Mouse (Mus musculus) ovary, adult 18-20 months (tissue): ENCODE measurements around the gene Vamp3.

Source experiments
- DNase-seq: peaks from one replicate; pipeline ENCODE4 v3.0.0; 2022; ENCODE audit warnings: low spot score, mixed read lengths

The Vamp3 gene

GRCm38 (mm10) chr4:151057347-151058321 is at the start of gene Vamp3:
Gene Vamp3 (minus strand): TSS chr4:151057963.
- peak; percentile 97 for DNase-seq

- DNase-seq: no peak
Measured at GRCm38 (mm10) chr4:151106468-151106867, 48.7 kb upstream of the Vamp3 start.

- DNase-seq: no peak
Measured at GRCm38 (mm10) chr4:151105886-151106285, 48.1 kb upstream of the Vamp3 start.

GRCm38 (mm10) chr4:151104147-151104546 is 46.4 kb upstream of the Vamp3 start:
- DNase-seq: no peak

- no peak for DNase-seq
Measured at GRCm38 (mm10) chr4:151103646-151104045, 45.9 kb upstream of the Vamp3 start.

- no peak for DNase-seq
Measured at GRCm38 (mm10) chr4:151097104-151097438, 39.3 kb upstream of the Vamp3 start.

GRCm38 (mm10) chr4:151096334-151097103 is 38.8 kb upstream of the Vamp3 start:
- DNase-seq: no peak

- DNase-seq: no peak
Measured at GRCm38 (mm10) chr4:151095207-151095606, 37.4 kb upstream of the Vamp3 start.

- DNase-seq: no peak
Measured at GRCm38 (mm10) chr4:151089270-151089669, 31.5 kb upstream of the Vamp3 start, which contains the start of gene Gm13090. Gene Gm13090 (plus strand): TSS chr4:151089570.

- no peak for DNase-seq
Measured at GRCm38 (mm10) chr4:151088819-151089218, 31.1 kb upstream of the Vamp3 start.

- DNase-seq: no peak
Measured at GRCm38 (mm10) chr4:151087358-151087757, 29.6 kb upstream of the Vamp3 start.

- no peak for DNase-seq
Measured at GRCm38 (mm10) chr4:151083027-151083426, 25.3 kb upstream of the Vamp3 start.

- DNase-seq: no peak
Measured at GRCm38 (mm10) chr4:151081977-151082376, 24.2 kb upstream of the Vamp3 start.

GRCm38 (mm10) chr4:151081355-151081754 is 23.6 kb upstream of the Vamp3 start:
- DNase-seq: no peak

- no peak for DNase-seq
Measured at GRCm38 (mm10) chr4:151074817-151075216, 17.1 kb upstream of the Vamp3 start.

GRCm38 (mm10) chr4:151073108-151073744 is 15.5 kb upstream of the Vamp3 start:
- peak; percentile 33 for DNase-seq

GRCm38 (mm10) chr4:151070962-151071361 is 13.2 kb upstream of the Vamp3 start:
- no peak for DNase-seq

- no peak for DNase-seq
Measured at GRCm38 (mm10) chr4:151068751-151069150, 11.0 kb upstream of the Vamp3 start.

GRCm38 (mm10) chr4:151059566-151059965 is 1.8 kb upstream of the Vamp3 start:
- no peak for DNase-seq

GRCm38 (mm10) chr4:151058634-151059033 is 871 bp upstream of the Vamp3 start:
- no peak for DNase-seq

- no peak for DNase-seq
Measured at GRCm38 (mm10) chr4:151051162-151051561, 6.6 kb downstream of the Vamp3 start.

GRCm38 (mm10) chr4:151046524-151046923 is 11.2 kb downstream of the Vamp3 start:
- no peak for DNase-seq
